Mouse (Mus musculus): ENCODE measurements around the gene Pex14.

Pex14 gene

DNA sequence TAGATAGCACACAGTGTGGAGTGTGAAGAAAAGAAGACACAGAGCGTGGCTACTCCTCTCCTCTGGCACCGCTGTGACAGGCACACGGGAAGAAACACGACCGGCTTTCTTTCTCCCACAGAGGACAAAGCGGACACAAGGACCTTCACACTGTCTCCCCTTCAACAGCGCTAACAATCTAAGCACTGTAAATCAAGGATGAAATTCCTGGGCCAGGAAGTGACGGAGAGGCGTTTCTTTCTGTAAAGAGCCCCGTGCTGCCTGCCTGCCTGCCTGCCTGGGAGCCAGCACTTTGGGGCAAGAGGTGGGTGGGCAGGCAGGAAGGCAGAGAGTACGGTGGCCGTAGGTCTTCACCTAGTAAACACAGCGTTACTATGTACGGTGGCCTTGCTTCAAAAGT, 42.2 kb downstream of the Pex14 start:
- DNase-seq (ENCODE audit: low spot score in 2 of 2) = no peak

DNA sequence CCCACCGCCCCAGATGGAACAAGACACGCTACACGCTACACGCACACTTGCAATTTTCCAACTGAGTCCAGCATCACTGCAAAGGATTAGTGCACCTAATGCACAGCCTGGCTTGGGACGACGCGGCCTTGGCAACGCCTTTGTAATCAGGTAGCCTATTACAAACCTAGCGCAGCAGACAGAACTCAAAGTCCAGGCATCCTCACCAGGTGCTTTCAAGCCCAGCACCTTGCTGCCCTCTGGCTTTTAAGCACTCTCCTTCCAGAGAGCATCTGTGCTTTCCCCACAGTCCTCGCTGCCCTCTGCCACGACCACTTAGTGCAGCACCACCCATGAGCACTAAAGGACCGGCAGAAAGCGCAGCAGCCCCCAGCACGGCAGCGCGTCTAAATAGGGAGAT, 42.7 kb downstream of the Pex14 start:
- DNase-seq (ENCODE audit: low spot score in 2 of 2) = no peak

DNA sequence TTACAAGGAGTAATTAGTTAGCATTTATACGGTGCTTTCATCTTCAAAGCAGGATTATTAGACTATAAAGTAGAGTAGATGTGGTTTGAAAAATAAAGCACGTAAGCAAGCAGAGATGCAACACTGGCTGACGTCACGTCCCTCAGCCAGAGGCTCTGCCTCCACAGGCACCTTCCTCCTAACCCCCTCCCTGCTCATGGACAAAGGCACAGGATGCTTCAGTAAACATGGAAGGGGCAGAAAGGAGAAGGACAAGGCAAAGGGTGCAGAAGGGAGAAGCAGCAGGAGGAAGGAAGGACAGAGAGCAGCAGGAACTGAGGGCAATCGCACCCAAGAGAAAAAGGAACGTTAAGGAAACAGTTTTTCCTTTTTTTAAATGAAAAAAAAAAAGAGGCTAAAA, 43.8 kb downstream of the Pex14 start:
- DNase-seq (ENCODE audit: low spot score in 2 of 2) = no peak

DNA sequence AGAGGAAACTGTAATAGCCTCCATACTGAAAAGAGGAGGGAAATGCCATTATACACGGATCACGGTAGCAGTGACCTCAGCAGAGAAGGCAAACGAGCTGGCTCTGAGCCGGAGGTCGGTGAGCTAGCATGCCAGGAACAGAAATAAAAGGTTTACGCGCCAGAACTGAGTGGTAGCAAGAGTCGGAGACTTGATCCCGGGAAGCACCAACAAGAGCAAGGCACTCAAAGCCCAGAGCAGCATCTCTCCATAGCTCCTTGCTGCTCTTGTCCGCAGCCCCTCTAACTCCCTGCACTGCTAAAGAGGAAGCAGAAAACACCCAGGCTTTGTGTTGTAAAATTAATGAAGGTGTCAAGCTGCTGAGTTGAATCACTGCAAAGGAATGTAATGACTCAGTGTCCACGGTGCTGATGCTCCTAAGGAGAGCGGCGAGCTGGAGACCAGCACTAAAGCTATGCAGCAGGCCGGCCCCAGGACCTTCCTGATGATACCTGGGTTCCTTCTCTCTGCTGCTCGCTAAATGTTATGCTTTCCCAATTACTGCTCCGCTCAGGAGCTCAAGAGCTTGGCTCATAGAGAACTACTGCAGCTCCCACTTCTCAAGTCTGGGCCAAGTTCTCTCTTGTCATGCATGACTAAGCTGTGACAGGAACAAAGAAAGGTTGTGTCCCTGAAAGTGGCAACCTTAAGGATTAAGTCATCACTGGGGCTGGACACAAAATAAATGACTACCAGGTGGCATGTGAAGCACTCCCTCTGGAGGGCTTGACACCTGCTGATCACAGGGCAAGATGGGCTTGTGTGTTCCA, 50.1 kb downstream of the Pex14 start:
- DNase-seq (ENCODE audit: low spot score in 2 of 2) = no peak

DNA sequence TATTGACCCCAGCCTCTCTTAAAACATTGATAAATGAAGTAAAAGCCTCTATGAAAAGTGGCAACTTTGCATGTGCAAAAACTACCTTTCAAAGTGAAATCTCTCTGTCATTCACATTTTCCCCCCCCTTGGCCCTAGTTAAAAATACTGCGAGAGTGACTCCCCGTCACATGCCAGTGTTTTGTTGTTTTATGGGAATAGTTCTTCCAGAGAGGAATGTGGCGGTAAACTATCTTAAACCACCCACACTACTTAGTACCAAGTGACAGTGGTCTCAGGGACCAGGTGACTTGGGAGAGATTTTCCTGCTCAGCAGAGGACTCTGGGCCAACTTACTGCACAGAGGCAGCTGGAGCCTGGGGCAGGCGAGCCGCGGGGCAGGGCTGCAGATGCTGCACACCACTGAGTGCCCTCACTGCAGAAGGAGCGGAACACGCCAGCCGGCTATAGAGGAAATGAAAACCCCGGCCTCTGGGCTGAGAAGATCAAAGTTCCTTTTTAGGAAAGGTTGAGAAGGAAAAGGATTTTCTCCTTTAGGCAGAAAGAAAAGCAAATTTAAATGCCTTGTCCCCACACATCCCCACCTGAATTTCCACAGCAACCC, 50.9 kb downstream of the Pex14 start:
- no peak for DNase-seq (ENCODE audit: low spot score in 2 of 2)

DNA sequence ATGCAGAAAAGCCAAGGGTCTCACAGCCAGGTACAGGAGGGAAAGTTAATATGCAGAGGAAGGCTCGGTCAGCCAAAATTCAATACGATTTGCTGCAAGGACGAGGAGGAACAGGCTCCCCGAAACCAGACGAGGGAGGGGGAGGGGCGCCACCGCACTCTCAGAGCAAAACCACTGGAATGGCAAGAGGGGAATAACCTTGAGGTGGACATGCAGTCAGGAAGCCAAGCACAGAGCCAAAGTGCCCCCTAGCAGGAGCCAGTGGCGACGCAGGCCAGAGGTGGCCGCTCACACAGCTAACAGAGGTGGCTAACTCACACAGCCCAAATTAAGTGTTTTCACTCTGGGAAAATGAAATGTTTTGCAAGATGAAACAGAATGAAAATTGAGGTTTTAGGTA, 52.3 kb downstream of the Pex14 start:
- no peak for DNase-seq (ENCODE audit: low spot score in 2 of 2)

DNA sequence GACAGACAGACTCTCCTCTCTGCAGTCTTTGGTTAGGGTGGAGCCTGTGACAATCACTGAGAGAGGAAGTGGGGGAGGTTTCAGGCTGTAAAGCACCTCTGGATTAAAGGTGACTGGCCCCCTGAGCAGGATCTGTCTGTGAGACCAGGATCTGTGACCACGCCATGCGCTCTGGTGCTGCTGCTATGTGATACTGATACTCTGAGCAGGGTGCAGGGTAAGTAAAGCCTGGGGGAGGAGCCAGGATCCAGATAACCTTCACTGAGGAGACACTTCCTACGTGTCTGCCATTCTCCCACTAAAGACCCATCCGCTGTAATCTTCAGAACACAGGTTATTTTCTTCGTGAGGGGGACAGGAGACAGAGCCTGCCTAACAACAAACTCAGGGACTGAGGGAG, 53.8 kb downstream of the Pex14 start:
- DNase-seq (ENCODE audit: low spot score in 2 of 2) = no peak

DNA sequence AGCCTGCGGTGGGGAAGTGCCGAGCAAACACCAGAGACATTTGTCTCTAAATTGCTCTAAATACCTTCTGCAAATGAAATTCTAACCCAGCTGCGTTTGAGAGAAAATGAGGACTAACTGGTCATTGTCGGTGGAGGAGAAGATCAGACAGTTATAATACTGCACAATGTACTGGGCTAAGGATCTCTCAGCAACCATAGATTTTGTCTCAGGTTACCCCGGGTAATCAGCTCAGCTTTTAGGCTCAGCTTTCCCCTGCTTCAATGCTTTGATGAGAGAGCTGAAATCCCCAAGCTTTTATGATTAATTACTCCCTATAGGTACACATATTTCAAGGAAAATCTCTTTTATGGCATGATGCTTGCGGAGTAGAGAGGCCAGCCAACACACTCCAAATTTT, 59.4 kb downstream of the Pex14 start:
- no peak for DNase-seq (ENCODE audit: low spot score in 2 of 2)

DNA sequence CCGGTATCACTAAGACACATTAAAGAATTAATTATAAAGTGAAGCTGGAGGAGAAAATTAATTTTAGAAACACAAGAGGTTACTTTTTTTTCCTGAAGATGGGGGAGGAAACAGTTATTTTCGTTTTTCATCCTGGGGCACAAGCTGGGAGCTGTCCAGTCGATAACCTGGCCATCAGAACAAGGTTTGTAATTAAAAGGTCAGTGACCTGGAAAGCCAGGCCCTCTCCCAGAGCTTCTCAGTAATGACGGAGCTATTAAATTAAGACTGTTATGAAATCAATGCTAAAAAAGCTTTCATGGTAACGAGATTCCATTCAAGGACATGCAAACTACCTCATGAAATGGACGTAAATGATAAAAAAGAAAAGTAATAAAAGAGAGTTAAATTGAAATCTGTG, 62.0 kb downstream of the Pex14 start:
- no peak for DNase-seq (ENCODE audit: low spot score in 2 of 2)

DNA sequence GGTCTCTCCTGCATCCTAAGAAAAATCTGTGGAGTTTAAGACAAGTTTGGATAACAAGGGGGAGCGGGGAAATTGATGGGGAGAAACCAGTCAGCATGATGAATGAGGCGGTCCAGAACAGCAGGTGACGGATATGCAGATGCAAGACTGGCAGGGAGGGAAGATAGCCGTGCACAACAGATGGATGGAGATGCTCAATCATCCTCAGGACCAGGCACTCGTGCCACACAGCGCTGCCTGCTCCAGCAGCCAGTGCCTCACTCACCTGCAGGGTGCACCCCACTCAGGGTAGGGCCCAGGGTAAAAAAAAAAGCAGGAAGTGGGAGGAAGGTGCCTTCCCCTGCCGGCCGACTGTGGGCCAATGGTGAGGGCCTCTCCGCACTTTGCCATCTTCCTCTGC, 63.1 kb downstream of the Pex14 start:
- DNase-seq (ENCODE audit: low spot score in 2 of 2) = no peak

DNA sequence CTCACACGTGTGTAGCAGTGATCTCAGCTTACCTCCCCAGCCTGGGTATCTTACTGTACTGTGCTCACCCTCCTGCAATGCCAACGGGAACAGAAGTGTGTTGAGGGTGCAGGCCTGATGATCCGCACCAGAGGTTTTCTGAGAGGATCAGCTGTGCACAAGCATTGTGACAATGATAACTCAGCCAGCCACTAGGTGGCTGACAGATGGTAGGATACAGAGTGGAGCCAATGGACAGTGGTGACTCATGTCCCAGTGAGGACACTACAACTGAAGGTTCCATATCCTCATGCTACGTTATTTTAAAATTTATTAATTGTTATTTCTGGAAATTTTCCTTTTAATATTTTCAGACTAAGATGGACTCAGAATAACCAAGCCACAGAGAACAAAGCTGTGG, 68.2 kb downstream of the Pex14 start:
- no peak for DNase-seq (ENCODE audit: low spot score in 2 of 2)

DNA sequence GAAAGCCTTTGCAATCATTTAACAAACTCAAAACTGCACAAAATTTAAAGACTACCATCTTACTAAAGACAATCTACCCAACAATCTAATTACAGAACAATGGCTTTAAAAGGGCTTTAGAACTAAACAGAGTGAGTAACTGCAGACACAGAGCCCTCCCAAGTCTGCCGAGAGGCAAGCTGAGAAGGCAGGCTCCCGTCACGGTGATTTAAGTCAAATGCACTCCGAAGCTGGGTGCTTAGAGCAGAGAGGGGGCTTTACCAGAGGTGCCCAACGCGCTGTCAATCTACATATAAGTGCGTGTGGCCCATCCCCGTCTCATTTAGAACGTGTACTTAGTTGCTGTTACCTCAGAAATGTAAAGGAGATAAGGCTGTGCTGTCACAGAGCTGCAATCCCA, 72.1 kb downstream of the Pex14 start:
- DNase-seq (ENCODE audit: low spot score in 2 of 2) = no peak

DNA sequence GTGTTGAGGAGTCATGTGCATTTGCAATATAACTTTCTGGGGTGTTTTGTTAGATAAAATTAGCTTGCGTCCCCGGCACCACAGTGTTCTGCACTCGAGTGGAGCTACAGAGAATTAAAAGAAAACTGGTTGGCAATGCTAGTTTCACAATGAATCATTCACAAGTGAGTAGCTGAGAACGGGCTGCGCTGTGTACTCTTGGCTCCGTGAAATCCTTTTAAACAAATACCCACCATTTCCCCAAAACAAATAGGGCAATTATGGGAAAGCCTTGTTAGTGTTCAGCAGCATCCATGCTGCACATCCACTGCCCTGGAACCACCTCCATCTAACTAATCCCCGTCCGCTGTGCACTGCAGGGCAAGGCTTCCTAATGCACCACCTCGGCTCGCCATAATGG, 74.4 kb downstream of the Pex14 start:
- DNase-seq (ENCODE audit: low spot score in 2 of 2) = no peak

DNA sequence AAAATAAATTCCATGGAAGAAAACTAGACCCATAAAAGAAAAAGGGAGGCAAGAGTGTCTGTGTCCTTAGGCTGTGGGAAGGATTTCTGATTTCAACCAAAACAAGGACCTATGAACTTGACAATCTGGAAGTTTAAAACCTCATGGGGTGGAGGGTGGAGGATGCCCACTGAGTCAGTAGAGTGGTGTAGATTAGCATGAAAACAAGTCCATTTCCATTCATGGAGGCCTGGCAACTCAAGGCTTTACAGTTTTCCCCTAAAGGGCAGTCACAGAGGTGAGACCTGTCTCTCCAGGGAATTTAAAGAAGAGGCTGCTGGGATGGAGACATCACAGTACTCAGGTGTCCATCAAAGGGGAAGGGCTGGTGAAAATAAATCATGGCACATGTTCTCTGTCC, 78.7 kb downstream of the Pex14 start:
- DNase-seq (ENCODE audit: low spot score in 2 of 2) = no peak

DNA sequence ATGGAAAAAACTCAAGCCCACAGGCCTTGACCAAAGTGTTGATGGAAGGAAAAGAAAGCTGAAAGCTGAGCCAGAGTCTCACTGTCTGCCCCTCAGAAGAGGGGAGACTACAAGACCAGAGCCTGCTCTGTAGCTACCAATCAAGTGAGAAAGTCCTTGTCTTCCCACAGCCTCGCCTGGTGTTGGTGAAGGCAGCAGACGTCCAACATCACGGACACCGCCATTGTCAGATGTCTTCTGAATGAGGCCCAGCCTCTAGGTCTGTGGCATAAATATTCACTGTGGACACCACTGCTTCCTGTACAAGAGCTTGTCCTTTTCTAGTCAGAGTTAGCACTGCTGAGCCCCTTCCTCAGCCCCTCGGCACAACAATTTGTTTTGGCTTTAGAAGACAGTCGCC, 80.2 kb downstream of the Pex14 start:
- no peak for DNase-seq (ENCODE audit: low spot score in 2 of 2)

DNA sequence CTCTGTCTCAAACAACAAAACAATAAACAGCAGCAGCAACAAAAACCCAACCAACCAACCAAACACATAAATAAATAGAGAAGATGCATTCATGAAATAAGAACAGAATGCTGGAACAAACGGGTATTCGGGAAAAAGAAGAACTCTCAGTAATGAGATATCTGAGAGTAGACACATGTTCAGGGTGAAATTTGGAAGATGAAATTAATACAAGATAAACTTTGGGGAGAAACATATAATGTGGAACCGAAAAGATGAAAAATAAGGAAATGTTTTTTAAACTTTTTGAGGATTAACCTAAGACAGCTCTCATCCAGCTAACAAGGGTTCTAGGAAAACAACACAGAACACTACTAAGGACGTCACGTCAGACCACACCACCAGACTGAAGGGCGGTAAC, 92.9 kb downstream of the Pex14 start:
- no peak for DNase-seq (ENCODE audit: low spot score in 2 of 2)

DNA sequence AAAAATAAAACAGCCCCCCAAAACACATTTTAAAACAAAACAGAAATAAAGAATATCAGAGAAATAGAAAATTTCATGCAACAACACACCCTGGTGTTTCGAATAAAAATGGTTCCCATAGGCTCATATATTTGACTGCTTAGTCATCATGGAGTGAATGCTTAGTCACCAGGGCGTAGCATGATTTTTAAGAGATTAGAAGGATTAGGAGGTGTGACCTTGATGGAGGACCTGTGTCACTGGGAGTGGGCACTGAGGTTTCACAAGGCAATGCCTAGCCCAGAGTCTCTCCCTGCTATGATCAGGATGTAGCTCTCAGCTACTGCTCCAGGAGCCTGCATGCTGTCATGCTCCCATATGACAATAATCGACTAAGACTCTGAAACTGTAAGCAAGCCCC, 93.6 kb downstream of the Pex14 start:
- no peak for DNase-seq (ENCODE audit: low spot score in 2 of 2)

DNA sequence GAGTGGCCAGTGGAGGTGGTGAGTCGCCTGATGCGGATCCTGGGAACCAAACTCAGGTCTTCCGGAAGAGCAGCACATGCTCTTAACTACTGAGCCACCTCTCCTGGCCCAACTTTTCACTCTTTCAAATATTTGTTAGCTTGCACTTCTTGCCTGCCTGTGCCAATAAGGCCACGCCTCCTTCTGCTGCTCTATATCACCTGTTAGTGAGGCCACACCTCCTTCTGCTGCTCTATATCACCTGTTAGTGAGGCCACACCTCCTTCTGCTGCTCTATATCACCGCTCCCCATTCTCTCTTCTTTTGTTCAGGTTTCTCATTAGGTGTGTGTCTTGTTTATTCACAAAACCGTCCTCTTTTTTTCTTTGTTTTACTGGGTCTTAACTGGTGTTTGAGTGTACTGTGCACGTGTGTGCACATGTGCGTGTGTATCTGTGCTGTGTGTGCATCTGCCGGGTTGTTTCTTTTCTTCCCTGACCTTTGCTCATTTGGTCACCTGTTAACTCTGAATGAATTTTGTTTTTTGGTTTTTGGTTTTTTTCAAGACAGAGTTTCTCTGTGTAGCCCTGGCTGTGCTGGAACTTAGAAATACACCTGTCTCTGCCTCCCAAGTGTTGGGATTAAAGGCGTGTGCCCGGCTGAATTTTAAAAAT, 97.1 kb downstream of the Pex14 start:
- DNase-seq (ENCODE audit: low spot score in 2 of 2) = no peak

DNA sequence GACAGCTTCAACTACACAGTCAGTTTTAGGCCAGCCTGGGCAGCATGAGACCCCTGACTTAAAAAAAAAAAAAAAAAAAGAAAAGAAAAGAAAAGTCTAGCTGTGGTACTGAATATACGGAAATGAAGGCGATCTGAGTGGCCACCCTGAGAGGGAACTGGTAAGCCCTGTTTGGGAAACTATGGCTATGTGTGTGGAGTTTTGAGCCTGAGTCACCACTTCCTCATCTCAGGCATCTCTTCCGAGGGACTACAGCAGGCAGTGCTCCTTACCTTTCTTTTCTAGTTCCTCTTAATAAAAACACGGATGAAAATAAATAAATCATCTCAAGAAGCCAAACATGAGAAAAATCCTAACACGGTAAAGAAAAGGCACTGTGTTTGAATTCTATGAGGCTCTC, 98.2 kb downstream of the Pex14 start:
- DNase-seq (ENCODE audit: low spot score in 2 of 2) = no peak

DNA sequence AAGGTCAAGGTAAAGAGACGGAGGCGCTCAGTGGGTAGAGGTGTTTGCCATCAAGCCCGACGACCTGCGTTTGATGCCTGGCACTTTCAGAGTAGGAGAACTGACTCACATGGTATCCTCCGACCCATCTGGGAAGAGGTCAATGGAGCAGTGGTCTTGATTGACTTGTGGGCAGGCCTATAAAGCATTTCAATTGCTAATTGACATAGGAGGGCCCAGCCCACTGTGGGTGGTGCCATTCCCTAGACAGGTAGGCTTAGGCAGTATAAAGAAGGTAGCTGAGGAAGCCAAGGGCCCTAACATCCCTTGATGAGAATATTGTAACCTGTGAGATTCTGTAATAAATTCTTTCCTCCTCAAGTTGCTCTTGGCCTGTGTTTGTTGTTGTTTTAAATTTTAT, 98.9 kb downstream of the Pex14 start:
- no peak for DNase-seq (ENCODE audit: low spot score in 2 of 2)

DNA sequence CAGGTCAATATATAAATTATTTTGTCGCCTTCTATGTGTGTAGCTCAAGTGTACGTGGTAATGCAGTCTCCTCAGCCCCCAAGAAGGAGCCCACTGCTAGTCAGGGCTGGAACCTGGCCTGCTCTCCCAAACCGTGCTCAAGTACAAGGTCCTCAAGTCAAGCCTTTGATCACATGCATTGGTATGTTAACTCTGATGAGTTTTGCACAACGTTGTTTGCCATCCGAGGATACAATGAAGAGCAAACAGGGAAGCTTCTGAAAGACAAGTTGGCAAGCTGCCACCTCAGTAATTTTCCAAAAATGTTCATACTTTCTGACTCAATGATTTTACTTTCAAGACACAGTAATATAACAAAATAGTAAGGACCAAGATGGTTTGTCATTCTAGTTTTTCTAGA, 105.7 kb downstream of the Pex14 start:
- no peak for DNase-seq (ENCODE audit: low spot score in 2 of 2)

DNA sequence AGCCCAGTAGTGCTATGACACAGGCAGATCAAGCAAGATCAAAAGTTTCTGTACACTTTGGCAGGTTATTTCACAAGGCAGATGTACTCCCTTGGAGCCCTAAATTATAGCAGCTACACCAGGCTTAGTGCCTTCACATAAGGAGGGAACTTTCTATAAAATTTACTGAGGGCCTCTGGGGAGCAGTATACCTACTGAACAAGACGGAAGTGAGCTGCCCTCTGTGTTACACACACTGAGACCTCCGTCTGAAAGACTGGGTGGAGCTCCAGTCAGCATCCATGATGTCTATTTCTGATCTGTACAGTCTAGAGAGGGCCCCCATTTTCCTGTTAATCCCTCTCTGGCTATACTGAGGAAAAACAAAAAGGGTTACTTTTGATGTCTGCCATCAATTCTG, 109.6 kb downstream of the Pex14 start:
- DNase-seq (ENCODE audit: low spot score in 2 of 2) = no peak
